Mouse (Mus musculus) forebrain, embryonic 16.5 days (tissue): ENCODE results near the gene Crygc. TPM values are rescaled to one million over a fixed set of nuclear protein-coding genes. Genes with fewer than 3 reads are reported as not detected.
"Not testable (repeated sequence)": the region's sequence is repeated elsewhere in the genome, so short reads cannot be mapped to it uniquely, and the experiment has no call there.

ENCODE experiments used
- ATAC-seq: fragments of 200-750 bp; cut with Nextera tagmentation; 2 replicates; pipeline ENCODE4 v1.8.0; 2017; ENCODE audit warnings: mild to moderate bottlenecking, moderate library complexity
- H3K27ac ChIP-seq: fragments of 300-500 bp; sonication (generic); 2 replicates; pipeline ENCODE4 v1.5.1; 2014; ENCODE audit warnings: low read length, control low read depth
- H3K27me3 ChIP-seq: fragments of 300-500 bp; sonication (generic); replicated peaks from 2 replicates; pipeline ENCODE4 v1.6.1; 2014; ENCODE audit warnings: low read length; ENCODE audit not compliant: control insufficient read depth, insufficient read depth
- H3K36me3 ChIP-seq: fragments of 300-500 bp; sonication (generic); 2 replicates; pipeline ENCODE4 v1.6.1; 2014; ENCODE audit not compliant: control insufficient read depth, insufficient read depth
- H3K4me1 ChIP-seq: fragments of 300-500 bp; sonication (generic); replicated peaks from 2 replicates; pipeline ENCODE4 v1.6.1; 2014; ENCODE audit warnings: low read length; ENCODE audit not compliant: control insufficient read depth, insufficient read depth
- H3K4me2 ChIP-seq: fragments of 300-500 bp; sonication (generic); 2 replicates; pipeline ENCODE4 v1.6.1; 2014; ENCODE audit warnings: mild to moderate bottlenecking, low read length, control low read depth
- H3K4me3 ChIP-seq: fragments of 300-500 bp; sonication (generic); replicated peaks from 2 replicates; pipeline ENCODE4 v1.5.1; 2014; ENCODE audit warnings: mild to moderate bottlenecking, low read length, control low read depth
- H3K9ac ChIP-seq: fragments of 300-500 bp; sonication (generic); replicated peaks from 2 replicates; pipeline ENCODE4 v1.6.1; 2014; ENCODE audit warnings: low read depth, low read length, control low read depth
- H3K9me3 ChIP-seq: fragments of 300-500 bp; sonication (generic); 2 replicates; pipeline ENCODE4 v1.6.1; 2016; ENCODE audit warnings: low read length; ENCODE audit not compliant: control insufficient read depth
- WGBS: fragments of 180-500 bp; shearing (Covaris S2); extraction: QIAGEN DNeasy Blood & Tissue Kit; methylation state at CpG from one replicate; pipeline ENCODE4 v1.1.7; 2014; 5-methylcytosine and 5-hydroxymethylcytosine counted together
- polyA plus RNA-seq: library from polyadenylated mRNA; unstranded; fragments of >200 nt; fragmentation: Nextera tagmentation; extraction: Ambion mirVana; gene quantifications from 2 replicates; pipeline ENCODE4 v1.2.1, GENCODE M21; 2015

The Crygc gene
- polyA plus RNA-seq, 1 experiment from 2014 or later = not detected

- Histone ChIP-seq H3K4me2 (no peak overlapping the region), H3K9ac (no peak overlapping the region), H3K4me3 (no peak overlapping the region), H3K36me3 (no peaks in the 10 kb centered on the region), H3K27me3 (no peaks in the 10 kb centered on the region), H3K4me1 (no peaks in the 10 kb centered on the region), H3K27ac (no peak overlapping the region), H3K9me3 (no peaks in the 10 kb centered on the region)
- no peak for ATAC-seq
These were observed 5.6 kb downstream of the Crygc start for GRCm38 (mm10) chr1:65067842-65068241.

- no peak overlapping the region for H3K9ac ChIP-seq
- H3K4me1 ChIP-seq = no peaks in the 10 kb centered on the region
- ATAC-seq = no peak
- H3K36me3 ChIP-seq = no peaks in the 10 kb centered on the region
- no peak overlapping the region for H3K4me2 ChIP-seq
- no peak overlapping the region for H3K4me3 ChIP-seq
- 73% methylated on average over 15 of the region's 15 CpGs for WGBS
- no peaks in the 10 kb centered on the region for H3K27me3 ChIP-seq
- no peak overlapping the region for H3K27ac ChIP-seq
- no peaks in the 10 kb centered on the region for H3K9me3 ChIP-seq
These were observed 9.3 kb downstream of the Crygc start for GRCm38 (mm10) chr1:65064201-65064600.

- no peak within 1 kb of the TSS for H3K27ac ChIP-seq
- H3K36me3 ChIP-seq = no peaks in the 10 kb centered on the region
- H3K9ac ChIP-seq = no peak within 1 kb of the TSS
- WGBS = 29% methylated on average over 8 of the region's 8 CpGs
- H3K9me3 ChIP-seq = no peaks in the 10 kb centered on the region
- no peak within 1 kb of the TSS for H3K4me3 ChIP-seq
- ATAC-seq = no peak
- no peak within 1 kb of the TSS for H3K4me2 ChIP-seq
- H3K4me1 ChIP-seq = no peaks in the 10 kb centered on the region
- no peaks in the 10 kb centered on the region for H3K27me3 ChIP-seq
These were observed 10.1 kb downstream of the Crygc start, which contains the start of gene Crygd for GRCm38 (mm10) chr1:65063352-65063751. Gene Crygd, minus strand, starts transcription at chr1:65063452.

GRCm38 (mm10) chr1:65052140-65052539 lies 21.3 kb downstream of the Crygc start:
- no peak for ATAC-seq

GRCm38 (mm10) chr1:65051696-65052095 lies 21.8 kb downstream of the Crygc start:
- H3K36me3 ChIP-seq = no peaks in the 10 kb centered on the region
- H3K27me3 ChIP-seq = no peaks in the 10 kb centered on the region
- no peaks in the 10 kb centered on the region for H3K9me3 ChIP-seq
- H3K4me2 ChIP-seq = no peak overlapping the region
- ATAC-seq = no peak
- H3K27ac ChIP-seq = no peak overlapping the region
- no peaks in the 10 kb centered on the region for H3K4me1 ChIP-seq
- no peak overlapping the region for H3K9ac ChIP-seq
- 51% methylated on average over 7 of the region's 7 CpGs for WGBS
- H3K4me3 ChIP-seq = no peak overlapping the region

More at GRCm38 (mm10) chr1:65052140-65052539, 21.3 kb downstream of the Crygc start:
- Histone ChIP-seq H3K27me3 (no peaks in the 10 kb centered on the region), H3K4me2 (no peak overlapping the region), H3K4me3 (no peak overlapping the region), H3K4me1 (no peaks in the 10 kb centered on the region), H3K9me3 (no peaks in the 10 kb centered on the region), H3K27ac (no peak overlapping the region), H3K9ac (no peak overlapping the region), H3K36me3 (no peaks in the 10 kb centered on the region)
- WGBS = 25% methylated on average over 2 of the region's 2 CpGs

GRCm38 (mm10) chr1:65050952-65051351 lies 22.5 kb downstream of the Crygc start, which contains the start of gene Cryge:
Gene Cryge, minus strand, starts transcription at chr1:65051149.
- not testable (repeated sequence) for H3K4me3 ChIP-seq, H3K27ac ChIP-seq, H3K4me2 ChIP-seq, H3K9me3 ChIP-seq, H3K27me3 ChIP-seq, ATAC-seq, H3K36me3 ChIP-seq, H3K4me1 ChIP-seq, H3K9ac ChIP-seq
- WGBS = 29% methylated on average over 10 of the region's 12 CpGs

- ATAC-seq = no peak
- Histone ChIP-seq H3K9ac (no peak overlapping the region), H3K36me3 (no peaks in the 10 kb centered on the region), H3K27me3 (no peaks in the 10 kb centered on the region), H3K4me1 (no peaks in the 10 kb centered on the region), H3K27ac (no peak overlapping the region), H3K4me2 (no peak overlapping the region), H3K9me3 (no peaks in the 10 kb centered on the region), H3K4me3 (no peak overlapping the region)
- WGBS = 55% methylated on average over 12 of the region's 12 CpGs
These were observed 24.7 kb downstream of the Crygc start for GRCm38 (mm10) chr1:65048781-65049180.

GRCm38 (mm10) chr1:65046401-65047109 lies 26.9 kb downstream of the Crygc start:
- no peak overlapping the region for H3K4me3 ChIP-seq
- no peak overlapping the region; the same call in 1 of the 2 replicates for H3K4me2 ChIP-seq

GRCm38 (mm10) chr1:65043433-65043832 lies 30.1 kb downstream of the Crygc start:
- H3K27me3 ChIP-seq = no peaks in the 10 kb centered on the region
- ATAC-seq = no peak
- no peak overlapping the region for H3K4me3 ChIP-seq
- no peaks in the 10 kb centered on the region for H3K9me3 ChIP-seq
- H3K4me1 ChIP-seq = no peaks in the 10 kb centered on the region
- H3K27ac ChIP-seq = no peak overlapping the region
- H3K4me2 ChIP-seq = no peak overlapping the region
- WGBS = 78% methylated on average over 2 of the region's 2 CpGs
- H3K9ac ChIP-seq = no peak overlapping the region
- no peaks in the 10 kb centered on the region for H3K36me3 ChIP-seq

More at GRCm38 (mm10) chr1:65046401-65047109, 26.9 kb downstream of the Crygc start:
- Histone ChIP-seq H3K9me3 (no peaks in the 10 kb centered on the region), H3K4me1 (no peaks in the 10 kb centered on the region), H3K27ac (no peak overlapping the region), H3K36me3 (no peaks in the 10 kb centered on the region), H3K9ac (no peak overlapping the region), H3K27me3 (no peaks in the 10 kb centered on the region)
- WGBS = 39% methylated on average over 8 of the region's 8 CpGs
- no peak for ATAC-seq
